Mouse (Mus musculus): ENCODE data around the gene Dnajc19. TPM values are rescaled to one million over a fixed set of nuclear protein-coding genes. Genes with fewer than 3 reads are reported as not detected.
"Not testable (repeated sequence)": the region's sequence is repeated elsewhere in the genome, so short reads cannot be mapped to it uniquely, and the experiment has no call there.

Gene Dnajc19
- polyA plus RNA-seq, 1 experiment from 2014 or later = 141 TPM

DNA sequence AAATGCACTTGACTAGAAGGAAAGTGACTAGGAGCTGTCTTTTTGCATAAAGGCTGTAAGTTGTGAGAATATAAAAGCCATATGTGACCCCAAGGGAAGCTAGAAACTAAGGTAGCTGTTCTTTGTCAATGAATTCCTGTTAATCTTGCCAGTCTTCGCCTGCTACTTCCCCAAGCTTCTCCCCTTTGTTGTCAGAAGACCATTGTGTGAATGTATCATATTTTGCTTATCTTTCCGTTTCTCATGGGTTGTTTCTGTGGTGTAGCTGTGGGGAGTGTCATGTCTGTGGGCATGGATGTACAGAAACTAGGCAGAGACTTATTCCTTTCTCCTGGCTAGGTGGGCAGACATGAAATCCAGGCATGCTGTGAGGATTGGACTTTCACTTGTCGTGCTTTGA lies 808 bp upstream of the Dnajc19 start:
- H3K27ac ChIP-seq = no peak overlapping the region
- WGBS = 84% methylated on average over 3 of the region's 3 CpGs
- H3K4me2 ChIP-seq = peak overlapping the region; percentile 59
- H3K4me1 ChIP-seq = peaks cover 20% of the 10 kb centered on the region
- no peaks in the 10 kb centered on the region for H3K9me3 ChIP-seq
- no peak overlapping the region for H3K9ac ChIP-seq
- H3K36me3 ChIP-seq (replicated peaks) = peaks cover 10% of the 10 kb centered on the region
- no peaks in the 10 kb centered on the region for H3K27me3 ChIP-seq
- ATAC-seq (ENCODE audit: low FRiP score) = no peak
- H3K4me3 ChIP-seq (replicated peaks) = peak overlapping the region; percentile 84; the same call in 1 of the 2 replicates

DNA sequence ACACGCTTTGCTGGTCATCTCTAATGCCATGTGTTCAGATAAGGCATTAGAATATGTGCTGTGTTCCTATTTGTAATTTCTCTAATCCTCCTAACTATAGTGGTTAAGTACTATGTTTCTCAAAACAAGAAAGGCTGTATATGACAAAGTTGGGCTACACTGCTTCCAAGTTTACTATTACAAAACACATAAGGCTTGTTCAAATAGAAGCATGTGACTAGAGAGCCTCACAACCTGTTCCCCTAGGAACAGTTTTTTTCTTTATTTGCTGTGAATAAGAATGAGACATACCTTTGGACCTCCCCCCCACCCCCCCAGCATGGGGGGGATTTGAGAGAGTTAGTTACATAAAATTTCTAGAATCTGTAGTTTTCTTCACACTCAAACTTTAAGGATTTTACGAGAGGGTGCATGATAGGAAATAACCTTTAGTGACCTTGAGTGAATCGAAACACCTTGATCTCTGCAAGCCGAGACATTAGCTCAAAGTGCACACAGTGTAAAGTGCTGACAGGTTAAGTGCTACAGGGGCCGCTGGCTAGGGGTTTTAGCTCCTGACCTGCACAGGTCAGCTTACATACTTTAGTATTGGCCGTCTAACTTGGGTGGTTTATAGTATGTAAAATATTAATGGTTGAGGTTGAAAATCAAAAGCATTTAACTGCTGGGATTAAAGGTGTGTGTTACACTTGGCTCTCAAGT lies 4.9 kb downstream of the Dnajc19 start:
- H3K4me1 ChIP-seq = peaks cover 11% of the 10 kb centered on the region
- 87% methylated on average over 6 of the region's 6 CpGs for WGBS
- ATAC-seq (ENCODE audit: low FRiP score) = no peak
- H3K9me3 ChIP-seq = no peaks in the 10 kb centered on the region
- H3K4me3 ChIP-seq (replicated peaks) = no peak overlapping the region
- H3K4me2 ChIP-seq = no peak overlapping the region
- H3K27ac ChIP-seq = no peak overlapping the region
- no peak overlapping the region for H3K9ac ChIP-seq
- peaks cover 44% of the 10 kb centered on the region for H3K36me3 ChIP-seq (replicated peaks)
- H3K27me3 ChIP-seq = no peaks in the 10 kb centered on the region

DNA sequence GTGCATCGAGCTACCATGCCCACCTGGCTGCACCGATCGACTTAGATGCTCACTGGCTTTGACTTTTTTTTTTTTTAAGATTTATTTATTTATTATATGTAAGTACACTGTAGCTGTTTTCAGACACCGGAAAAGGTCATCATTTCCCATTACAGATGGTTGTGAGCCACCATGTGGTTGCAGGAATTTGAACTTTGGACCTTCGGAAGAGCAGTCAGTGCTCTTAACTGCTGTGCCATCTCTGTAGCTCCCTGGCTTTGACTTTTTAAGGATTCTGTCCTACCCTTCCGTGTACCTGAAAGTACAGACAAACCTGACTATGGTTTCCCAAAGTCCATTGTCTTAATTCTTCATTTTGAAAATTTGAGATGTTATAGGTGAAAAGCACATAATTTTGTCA lies 8.4 kb downstream of the Dnajc19 start:
- Histone ChIP-seq H3K27ac (no peak overlapping the region), H3K9ac (no peak overlapping the region), H3K27me3 (no peaks in the 10 kb centered on the region), H3K4me2 (no peak overlapping the region), H3K4me3 (replicated peaks) (no peak overlapping the region), H3K9me3 (no peaks in the 10 kb centered on the region), H3K4me1 (no peaks in the 10 kb centered on the region), H3K36me3 (replicated peaks) (peaks cover 44% of the 10 kb centered on the region)
- WGBS = 96% methylated on average over 6 of the region's 6 CpGs
- ATAC-seq (ENCODE audit: low FRiP score) = no peak

DNA sequence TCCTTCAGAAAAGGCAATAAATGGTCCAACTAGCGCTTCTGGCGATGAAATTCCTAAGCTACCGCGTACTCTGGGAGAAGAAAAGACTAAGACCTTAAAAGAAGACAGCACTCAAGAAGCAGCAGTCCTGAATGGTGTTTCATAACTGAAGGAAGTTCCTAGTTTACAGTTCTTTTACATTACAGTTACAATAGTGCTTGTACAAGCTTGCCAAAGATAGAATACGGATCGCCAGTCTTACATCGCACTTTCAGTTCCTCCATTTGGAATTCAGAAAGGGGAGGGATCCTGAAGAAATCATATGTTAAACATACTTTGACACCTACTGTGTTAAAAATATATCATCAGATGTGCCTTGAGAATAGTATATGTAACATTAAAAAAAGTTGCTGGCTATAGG lies 12.2 kb downstream of the Dnajc19 start:
- not testable (repeated sequence) for H3K4me1 ChIP-seq; H3K9ac ChIP-seq; H3K27ac ChIP-seq; H3K4me2 ChIP-seq; H3K27me3 ChIP-seq; H3K9me3 ChIP-seq; H3K4me3 ChIP-seq (replicated peaks); ATAC-seq (ENCODE audit: low FRiP score)
- H3K36me3 ChIP-seq (replicated peaks) = peaks cover 43% of the 10 kb centered on the region
- 89% methylated on average over 7 of the region's 7 CpGs for WGBS

DNA sequence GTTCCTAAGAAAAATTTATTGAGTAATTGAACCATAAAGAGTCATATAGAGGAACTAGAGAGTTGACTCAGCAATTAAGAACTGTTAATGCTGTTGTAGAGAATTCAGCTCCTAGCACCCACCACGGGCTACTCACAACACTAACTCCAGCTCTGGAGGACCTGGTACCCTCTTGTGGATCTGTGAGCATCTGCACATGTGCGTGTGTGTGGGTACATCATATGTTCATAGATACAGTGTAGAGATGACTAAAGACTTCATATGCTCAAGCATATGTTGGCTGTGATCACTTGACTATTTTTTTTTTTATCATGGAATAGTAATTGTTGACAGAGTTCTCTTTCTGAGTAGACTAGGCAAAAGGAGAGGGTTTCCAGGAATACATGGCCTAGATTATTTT lies 18.8 kb downstream of the Dnajc19 start:
- H3K4me3 ChIP-seq (replicated peaks) = no peak overlapping the region
- no peaks in the 10 kb centered on the region for H3K27me3 ChIP-seq
- H3K4me1 ChIP-seq = no peaks in the 10 kb centered on the region
- peaks cover 49% of the 10 kb centered on the region for H3K36me3 ChIP-seq (replicated peaks)
- no peak overlapping the region for H3K27ac ChIP-seq
- no peak for ATAC-seq (ENCODE audit: low FRiP score)
- H3K9me3 ChIP-seq = no peaks in the 10 kb centered on the region
- H3K9ac ChIP-seq = no peak overlapping the region
- 94% methylated on average over 2 of the region's 2 CpGs for WGBS
- no peak overlapping the region for H3K4me2 ChIP-seq

DNA sequence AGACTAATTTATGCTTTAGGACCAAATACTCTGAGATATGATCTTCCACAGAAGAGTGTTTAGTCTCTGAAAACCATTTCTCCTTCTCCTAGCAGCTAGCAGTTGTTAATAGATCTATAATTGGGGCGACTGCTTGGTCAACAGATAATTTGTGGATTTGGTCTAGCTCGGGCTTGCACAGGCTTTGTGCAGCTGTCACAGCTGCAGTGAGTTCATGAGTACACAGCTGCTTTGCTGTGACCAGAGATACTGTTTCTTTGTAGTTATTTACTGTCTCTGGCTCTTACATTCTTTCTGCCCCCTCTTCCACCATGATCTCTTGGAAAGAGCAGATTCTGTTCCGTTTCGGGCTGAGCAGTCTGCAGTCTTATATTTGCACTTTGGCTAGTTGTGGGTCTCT lies 39.1 kb downstream of the Dnajc19 start:
- H3K9ac ChIP-seq = no peak overlapping the region
- H3K4me1 ChIP-seq = no peaks in the 10 kb centered on the region
- no peaks in the 10 kb centered on the region for H3K27me3 ChIP-seq
- no peak overlapping the region for H3K4me3 ChIP-seq (replicated peaks)
- no peak overlapping the region for H3K4me2 ChIP-seq
- 89% methylated on average over 4 of the region's 4 CpGs for WGBS
- H3K36me3 ChIP-seq (replicated peaks) = peaks cover 27% of the 10 kb centered on the region
- ATAC-seq (ENCODE audit: low FRiP score) = no peak
- H3K9me3 ChIP-seq = no peaks in the 10 kb centered on the region
- H3K27ac ChIP-seq = no peak overlapping the region

DNA sequence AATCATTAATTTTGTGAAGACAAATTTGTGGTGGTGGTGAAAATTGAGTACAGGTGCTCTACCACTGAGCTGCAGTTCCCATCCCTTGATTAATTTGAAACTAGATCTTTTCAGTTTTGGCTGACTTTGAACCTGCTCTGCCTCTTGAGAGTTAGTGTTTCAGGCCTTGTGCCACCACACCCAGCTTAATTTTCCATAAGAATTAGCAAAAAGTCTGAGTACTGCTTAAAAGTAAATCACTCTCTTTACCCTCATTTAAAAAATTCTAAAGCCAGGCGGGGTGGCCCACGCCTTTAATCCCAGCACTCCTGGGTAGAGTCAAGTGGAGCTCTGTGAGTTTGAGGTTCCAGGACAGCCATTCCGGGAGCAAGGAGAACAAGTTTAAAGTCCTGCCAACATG lies 45.4 kb downstream of the Dnajc19 start:
- Histone ChIP-seq H3K4me1 (peaks cover 3% of the 10 kb centered on the region; the same call in 1 of the 2 replicates), H3K27me3 (no peaks in the 10 kb centered on the region), H3K9ac (no peak overlapping the region), H3K27ac (no peak overlapping the region), H3K4me3 (replicated peaks) (no peak overlapping the region), H3K4me2 (no peak overlapping the region), H3K9me3 (no peaks in the 10 kb centered on the region), H3K36me3 (replicated peaks) (no peaks in the 10 kb centered on the region)
- ATAC-seq (ENCODE audit: low FRiP score) = no peak
- 76% methylated on average over 3 of the region's 3 CpGs for WGBS

DNA sequence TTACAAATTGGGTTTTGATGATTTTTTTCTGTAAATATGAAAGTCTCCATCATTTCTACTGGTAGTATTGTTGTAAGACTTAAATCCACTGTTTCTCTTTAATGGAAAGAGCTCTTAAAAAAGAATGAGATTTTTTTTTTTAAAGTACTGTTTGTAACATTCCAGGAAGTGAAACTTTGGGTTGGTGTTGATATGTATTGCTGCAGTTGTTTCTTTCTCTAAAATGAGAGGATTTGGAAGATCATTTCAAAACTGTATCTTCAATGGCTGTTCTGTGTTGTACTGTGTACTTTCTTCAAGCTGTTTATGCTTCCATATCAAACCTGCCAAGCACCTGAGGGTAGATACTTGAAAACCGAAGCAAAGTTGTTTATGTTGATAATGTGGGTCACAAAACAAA lies 46.3 kb downstream of the Dnajc19 start:
- H3K4me3 ChIP-seq (replicated peaks) = no peak overlapping the region
- no peaks in the 10 kb centered on the region for H3K9me3 ChIP-seq
- H3K9ac ChIP-seq = no peak overlapping the region
- no peak for ATAC-seq (ENCODE audit: low FRiP score)
- WGBS = 81% methylated on average over 1 of the region's 1 CpGs
- H3K4me2 ChIP-seq = no peak overlapping the region
- H3K4me1 ChIP-seq = peaks cover 3% of the 10 kb centered on the region; the same call in 1 of the 2 replicates
- no peaks in the 10 kb centered on the region for H3K36me3 ChIP-seq (replicated peaks)
- H3K27me3 ChIP-seq = no peaks in the 10 kb centered on the region
- H3K27ac ChIP-seq = no peak overlapping the region

DNA sequence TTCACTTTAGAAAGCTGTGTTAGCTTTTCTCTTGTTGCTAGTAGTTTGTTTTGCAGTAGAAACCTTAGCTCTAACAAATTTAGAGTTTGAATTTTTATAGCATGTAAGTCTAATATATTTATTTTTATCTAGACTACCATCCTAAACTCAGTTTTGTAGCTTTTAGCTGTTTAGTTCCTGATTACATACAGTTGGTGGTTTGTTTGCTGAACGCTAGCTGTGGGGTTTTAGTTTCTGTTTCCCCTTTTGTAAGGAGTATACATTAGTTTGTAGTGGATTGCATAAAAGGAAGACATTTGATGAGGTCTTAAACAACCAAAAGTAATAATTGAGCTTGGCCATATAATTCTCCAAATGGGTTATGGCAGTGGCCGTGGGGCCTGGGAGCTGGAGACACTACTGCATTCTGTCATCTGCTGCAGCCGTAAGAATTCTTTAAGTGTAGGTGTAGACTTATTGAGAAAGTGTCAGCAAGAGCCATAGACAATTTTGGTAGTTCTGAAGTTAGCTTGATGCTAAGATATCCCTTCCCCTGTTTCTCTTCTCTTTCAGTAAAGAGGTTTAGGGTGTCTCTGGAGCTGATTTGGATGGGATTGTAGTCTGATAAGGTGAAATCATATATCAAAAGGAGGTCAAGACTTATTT lies 47.3 kb downstream of the Dnajc19 start:
- H3K4me3 ChIP-seq (replicated peaks) = no peak overlapping the region
- H3K9ac ChIP-seq = no peak overlapping the region
- no peaks in the 10 kb centered on the region for H3K27me3 ChIP-seq
- 92% methylated on average over 3 of the region's 3 CpGs for WGBS
- no peak overlapping the region for H3K4me2 ChIP-seq
- no peak overlapping the region for H3K27ac ChIP-seq
- ATAC-seq (ENCODE audit: low FRiP score) = no peak
- H3K4me1 ChIP-seq = peaks cover 3% of the 10 kb centered on the region; the same call in 1 of the 2 replicates
- H3K9me3 ChIP-seq = no peaks in the 10 kb centered on the region
- no peaks in the 10 kb centered on the region for H3K36me3 ChIP-seq (replicated peaks)

DNA sequence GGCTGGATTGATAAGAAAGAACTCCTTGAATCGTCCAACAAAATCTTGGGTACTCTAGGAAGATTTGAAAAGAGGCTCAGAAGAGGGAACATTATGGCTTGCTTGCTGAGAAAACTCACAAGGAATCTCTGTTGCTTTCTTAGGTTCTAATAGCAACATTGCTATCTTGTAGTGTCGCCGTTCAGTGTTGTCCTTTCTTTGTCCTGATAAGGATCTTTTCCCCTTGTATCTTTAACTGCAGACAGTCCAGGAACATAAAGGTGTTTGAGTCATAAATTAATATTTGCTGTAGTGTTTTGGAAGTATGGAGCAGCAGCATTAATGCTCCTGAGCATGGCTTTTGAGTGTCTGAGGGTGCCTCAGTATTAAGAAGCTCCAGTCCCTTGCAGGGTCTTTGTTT lies 50.5 kb downstream of the Dnajc19 start:
- no peaks in the 10 kb centered on the region for H3K9me3 ChIP-seq
- WGBS = 92% methylated on average over 3 of the region's 3 CpGs
- no peak overlapping the region for H3K4me3 ChIP-seq (replicated peaks)
- H3K27me3 ChIP-seq = no peaks in the 10 kb centered on the region
- no peak overlapping the region for H3K27ac ChIP-seq
- H3K4me2 ChIP-seq = no peak overlapping the region
- no peaks in the 10 kb centered on the region for H3K36me3 ChIP-seq (replicated peaks)
- no peaks in the 10 kb centered on the region for H3K4me1 ChIP-seq
- H3K9ac ChIP-seq = no peak overlapping the region
- ATAC-seq (ENCODE audit: low FRiP score) = no peak

DNA sequence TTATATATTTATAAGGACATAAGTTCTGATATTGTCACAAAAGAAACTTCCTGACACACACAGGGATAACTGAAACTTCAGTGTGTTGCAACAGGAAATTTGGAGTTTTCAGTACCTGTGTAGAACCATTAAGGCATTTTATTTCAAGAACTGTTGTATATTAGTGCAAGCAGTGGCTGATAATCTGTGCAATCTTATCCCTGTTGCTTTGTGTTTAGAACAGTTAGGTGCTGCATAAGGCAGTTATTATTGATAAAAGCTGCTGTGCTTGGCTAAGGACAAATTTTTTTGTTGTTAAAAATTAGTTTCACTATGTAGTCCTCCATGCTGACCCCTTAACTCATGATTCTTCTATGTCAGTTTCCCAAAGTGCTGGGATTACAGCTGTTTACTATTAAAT lies 52.2 kb downstream of the Dnajc19 start:
- Histone ChIP-seq H3K4me3 (replicated peaks) (no peak overlapping the region), H3K9ac (no peak overlapping the region), H3K27ac (no peak overlapping the region), H3K4me1 (no peaks in the 10 kb centered on the region), H3K36me3 (replicated peaks) (no peaks in the 10 kb centered on the region), H3K9me3 (no peaks in the 10 kb centered on the region), H3K27me3 (no peaks in the 10 kb centered on the region), H3K4me2 (no peak overlapping the region)
- no peak for ATAC-seq (ENCODE audit: low FRiP score)

DNA sequence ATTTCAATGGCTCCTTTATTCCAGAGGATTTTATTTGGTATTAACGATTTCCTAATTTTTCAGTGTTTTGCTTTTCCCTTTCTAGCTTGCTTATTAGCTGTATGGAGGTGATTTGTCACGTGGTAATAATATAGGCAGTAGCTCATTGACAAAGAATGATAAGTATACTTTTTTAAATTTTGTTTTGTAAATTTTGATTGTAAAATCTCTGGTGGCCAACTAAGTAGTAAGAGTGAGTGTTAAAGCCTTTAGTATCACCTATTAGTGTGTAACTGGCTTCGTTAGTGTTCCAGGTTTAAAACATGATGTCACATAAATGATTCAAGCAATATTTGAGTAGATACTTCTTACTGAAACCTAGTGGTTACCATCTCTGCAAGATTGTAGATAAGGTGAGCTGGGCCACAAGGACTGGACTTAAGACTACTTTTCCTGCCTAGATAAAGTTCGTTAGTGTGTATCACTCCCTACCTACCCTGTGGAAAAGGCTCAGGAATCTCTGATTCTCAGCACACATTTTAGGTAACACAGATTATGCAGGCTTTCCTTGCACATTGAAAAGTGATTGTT lies 59.8 kb downstream of the Dnajc19 start:
- Histone ChIP-seq H3K9me3 (no peaks in the 10 kb centered on the region), H3K36me3 (replicated peaks) (no peaks in the 10 kb centered on the region), H3K9ac (peak overlapping the region; percentile 95; the same call in 1 of the 2 replicates), H3K27ac (no peak overlapping the region), H3K4me2 (peak overlapping the region; percentile 68), H3K4me3 (replicated peaks) (peak overlapping the region; percentile 82), H3K27me3 (no peaks in the 10 kb centered on the region), H3K4me1 (peaks cover 17% of the 10 kb centered on the region)
- no peak for ATAC-seq (ENCODE audit: low FRiP score)
- 69% methylated on average over 4 of the region's 4 CpGs for WGBS

Measured in forebrain, embryonic 12.5 days (tissue).